Mouse (Mus musculus) brain, adult 2 months (tissue): ENCODE measurements at regions not wholly inside any gene's neighbourhood (a gene's known extent, or its start where the extent isn't known, plus 50 kb on each side); places are given as distances from the start of the nearest gene placed in this dataset.
A peak's percentile ranks its signal among the peaks of the same experiment; 100 is the strongest.

Experiments used
- DNase-seq: peaks from one replicate; pipeline ENCODE4 v3.0.0; 2011; ENCODE audit warnings: low read depth, low spot score

GRCm38 (mm10) chr16:13036596-13036995 is 72.9 kb upstream of the Ercc4 start:
- no peak for DNase-seq

GRCm38 (mm10) chr16:13040312-13041100 is 69.0 kb upstream of the Ercc4 start:
- DNase-seq = no peak

GRCm38 (mm10) chr16:13041356-13041755 is 68.1 kb upstream of the Ercc4 start:
- no peak for DNase-seq

GRCm38 (mm10) chr16:13045079-13045590 is 64.3 kb upstream of the Ercc4 start:
- DNase-seq = no peak

DNA sequence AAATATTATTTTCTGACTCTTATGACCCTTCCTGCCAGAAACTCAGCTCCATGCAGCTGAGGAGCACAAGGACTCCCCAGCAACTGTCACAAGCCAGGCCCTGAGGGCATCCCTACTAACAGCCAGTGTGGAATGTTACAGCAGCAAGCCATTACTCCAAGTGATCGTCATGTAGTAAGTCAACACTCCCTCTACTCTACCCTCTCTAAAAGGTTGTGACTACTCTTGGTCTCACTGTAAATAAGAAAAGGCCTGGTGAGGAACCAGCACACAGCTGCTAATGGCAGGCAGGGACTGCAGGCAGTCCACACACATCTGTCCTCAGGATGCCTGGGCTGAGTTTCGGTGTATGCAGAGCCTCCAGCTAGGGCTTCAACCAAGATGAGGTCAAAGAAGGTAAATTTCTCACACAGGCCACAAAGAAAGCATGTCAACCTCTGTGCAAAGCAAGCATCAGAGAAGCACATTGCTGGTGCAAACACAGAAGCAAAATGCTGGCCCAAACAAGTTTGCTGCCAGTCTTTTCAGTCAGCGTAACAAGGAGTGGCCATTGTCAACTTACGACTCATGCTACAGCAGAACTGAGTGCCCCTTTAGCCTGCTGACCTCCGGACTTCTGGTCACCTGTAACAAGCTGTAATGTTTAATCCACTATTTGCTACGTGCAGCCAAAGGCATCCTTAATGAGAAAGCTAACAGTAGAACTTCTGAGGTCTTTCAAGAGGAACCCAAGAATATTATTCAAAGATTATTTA is 62.9 kb upstream of the Ercc4 start:
- DNase-seq = no peak

DNA sequence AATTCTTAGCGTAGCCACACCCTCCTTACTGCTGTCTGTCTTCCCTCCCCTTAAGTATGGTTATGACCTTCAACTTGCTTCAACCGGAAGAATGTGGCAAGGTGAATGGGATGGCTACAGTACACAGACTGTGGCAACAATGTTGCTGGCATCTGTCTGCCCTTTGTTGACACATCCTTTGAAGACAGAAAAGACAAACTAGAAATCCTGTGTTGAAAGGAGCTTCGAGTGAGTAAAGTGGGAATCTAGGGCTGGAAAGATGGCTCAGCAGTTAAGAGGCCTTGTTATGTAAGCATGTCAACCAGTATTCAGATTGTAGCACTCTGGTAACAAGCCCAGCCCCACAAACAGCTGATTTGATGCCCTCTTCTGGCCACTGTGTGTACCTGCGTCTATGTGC is 60.2 kb upstream of the Ercc4 start:
- DNase-seq = no peak

DNA sequence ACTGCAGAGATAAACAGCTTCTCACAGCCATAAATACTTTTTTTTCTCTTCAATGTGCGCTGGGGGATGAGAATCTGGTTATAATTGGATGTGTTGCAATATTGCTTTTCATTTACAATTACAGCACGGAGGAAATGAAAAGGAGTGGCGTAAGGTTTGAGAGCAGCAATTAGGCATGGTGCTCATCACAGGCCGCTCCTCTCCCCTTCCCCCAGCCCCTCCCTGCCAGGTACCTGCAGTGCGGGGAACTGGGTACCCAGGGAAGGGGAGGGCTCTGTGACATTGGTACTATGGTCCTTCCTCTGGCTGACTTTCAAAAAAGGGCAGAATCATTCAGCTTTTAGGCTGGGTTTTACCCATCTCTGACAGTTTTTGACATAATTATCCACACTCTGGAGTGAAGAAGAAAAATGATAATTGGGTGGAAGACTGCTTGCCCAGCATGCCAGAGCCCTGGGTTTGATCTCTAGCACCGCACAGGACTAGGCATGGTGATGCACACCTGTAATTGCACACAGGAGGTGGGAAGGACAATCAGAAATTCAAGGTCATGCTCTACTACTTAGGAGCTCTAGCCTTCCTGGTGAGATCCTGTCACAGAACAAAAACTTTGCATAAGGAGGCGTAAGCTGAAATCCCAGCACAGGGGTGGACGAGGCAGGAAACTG is 59.1 kb upstream of the Ercc4 start:
- DNase-seq = peak; percentile 12

- peak; percentile 24 for DNase-seq
Observed at GRCm38 (mm10) chr16:13054956-13055355, 54.5 kb upstream of the Ercc4 start.
